Mouse (Mus musculus) ES-Bruce4 (cell line): ENCODE results near the gene Rab3gap1. TPM values are rescaled to one million over a fixed set of nuclear protein-coding genes. Genes with fewer than 3 reads are reported as not detected.

Experiments used
- H3K27ac ChIP-seq: 2 replicates; pipeline ENCODE4 v1.5.1; 2012; ENCODE audit warnings: low read length, inconsistent platforms; ENCODE audit not compliant: insufficient read depth
- H3K27me3 ChIP-seq: 2 replicates; pipeline ENCODE4 v1.6.1; 2012; ENCODE audit warnings: mild to moderate bottlenecking, low read length, inconsistent platforms; ENCODE audit not compliant: control insufficient read depth, poor library complexity, insufficient read depth, severe bottlenecking
- H3K36me3 ChIP-seq: 2 replicates; pipeline ENCODE4 v1.6.1; 2012; ENCODE audit warnings: inconsistent platforms, mild to moderate bottlenecking, low read length, moderate library complexity; ENCODE audit not compliant: control insufficient read depth, poor library complexity, insufficient read depth, severe bottlenecking
- H3K4me1 ChIP-seq: one replicate; pipeline ENCODE4 v1.8.1; 2011; ENCODE audit warnings: low read length; ENCODE audit not compliant: control insufficient read depth, insufficient read depth
- H3K4me3 ChIP-seq: 2 replicates; pipeline ENCODE4 v1.5.1; 2011; ENCODE audit warnings: low read depth, mild to moderate bottlenecking, low read length
- H3K9ac ChIP-seq: 2 replicates; pipeline ENCODE4 v1.6.1; 2012; ENCODE audit warnings: low read depth, mild to moderate bottlenecking, inconsistent platforms; ENCODE audit not compliant: poor library complexity, severe bottlenecking
- H3K9me3 ChIP-seq: replicated peaks from 2 replicates; pipeline ENCODE4 v1.6.1; 2012; ENCODE audit warnings: mild to moderate bottlenecking, low read length, inconsistent platforms; ENCODE audit not compliant: control insufficient read depth, poor library complexity, insufficient read depth, severe bottlenecking
- CTCF ChIP-seq: IDR thresholded peaks from one replicate; pipeline ENCODE4 v1.8.1; 2011; ENCODE audit warnings: low read depth, low read length
- EP300 ChIP-seq: IDR thresholded peaks from 2 replicates; pipeline ENCODE4 v1.6.1; 2011; ENCODE audit warnings: low read depth, low read length; ENCODE audit not compliant: insufficient read depth
- polyA plus RNA-seq: library from polyadenylated mRNA; stranded (reverse); fragments of >200 nt; gene quantifications from 2 replicates; pipeline ENCODE4 v1.2.4, GENCODE M21; 2011; ENCODE audit warnings: low read depth; ENCODE audit not compliant: missing spikeins, insufficient read depth, insufficient read length

The Rab3gap1 gene
- polyA plus RNA-seq, 1 experiment = 28.3 TPM

- H3K27me3 ChIP-seq = no peaks in the 10 kb centered on the region
- no peak overlapping the region for H3K4me3 ChIP-seq
- no peaks in the 10 kb centered on the region for H3K9me3 ChIP-seq
- TF ChIP-seq EP300 (peak; percentile 78; the same call in 1 of the 2 replicates), CTCF (no peak)
- H3K36me3 ChIP-seq = no peaks in the 10 kb centered on the region
- H3K9ac ChIP-seq = no peak overlapping the region
- H3K27ac ChIP-seq = peak overlapping the region; percentile 1; the same call in 1 of the 2 replicates
- H3K4me1 ChIP-seq = peaks cover 4% of the 10 kb centered on the region
Measured at GRCm38 (mm10) chr1:127989876-127990731, 121.5 kb downstream of the Rab3gap1 start.

Other genes starting within 250 kb of the Rab3gap1 start
- 0.24 and 1.6 TPM in 2 replicates for gene Tmem163, start 189.2 kb upstream of the Rab3gap1 start, polyA plus RNA-seq
- not detected in 2 replicates for gene Acmsd, start 139.4 kb upstream of the Rab3gap1 start, polyA plus RNA-seq
- gene Ccnt2, start 94.6 kb upstream of the Rab3gap1 start, polyA plus RNA-seq = 115 and 120 TPM in 2 replicates
- gene Map3k19, start 13.7 kb upstream of the Rab3gap1 start, polyA plus RNA-seq = not detected in 2 replicates
- gene Zranb3, start 234.3 kb downstream of the Rab3gap1 start, polyA plus RNA-seq = 47.5 and 55.7 TPM in 2 replicates
- 135 and 151 TPM in 2 replicates for gene R3hdm1, start 234.5 kb downstream of the Rab3gap1 start, polyA plus RNA-seq